Mouse (Mus musculus) embryonic fibroblast, embryonic 13.5 days (primary cell): ENCODE results near the gene Sf3b4. TPM values are rescaled to one million over a fixed set of nuclear protein-coding genes. Genes with fewer than 3 reads are reported as not detected.
A peak's percentile ranks its signal among the peaks of the same experiment; 100 is the strongest.

Experiments
- H3K27ac ChIP-seq: 2 replicates; pipeline ENCODE4 v1.5.1; 2012; ENCODE audit warnings: low read length, control low read depth, inconsistent platforms; ENCODE audit not compliant: insufficient read depth
- H3K4me1 ChIP-seq: 2 replicates; pipeline ENCODE4 v1.6.1; 2011; ENCODE audit warnings: low read length; ENCODE audit not compliant: control insufficient read depth, insufficient read depth
- H3K4me3 ChIP-seq: 2 replicates; pipeline ENCODE4 v1.5.1; 2011; ENCODE audit warnings: mild to moderate bottlenecking, control low read depth, low read length; ENCODE audit not compliant: insufficient read depth
- CTCF ChIP-seq: IDR thresholded peaks from 2 replicates; pipeline ENCODE4 v1.5.1; 2011; ENCODE audit warnings: mild to moderate bottlenecking, control low read depth, low read length, moderate library complexity, borderline replicate concordance; ENCODE audit not compliant: insufficient read depth
- POLR2A ChIP-seq: IDR thresholded peaks from 2 replicates; pipeline ENCODE4 v1.6.1; 2011; ENCODE audit warnings: low read depth, mild to moderate bottlenecking, control low read depth, low read length, moderate library complexity
- polyA plus RNA-seq: library from polyadenylated mRNA; stranded (reverse); fragments of >200 nt; gene quantifications from 2 replicates; pipeline ENCODE4 v1.2.4, GENCODE M21; 2011; ENCODE audit warnings: low read depth; ENCODE audit not compliant: missing spikeins, insufficient read length

The Sf3b4 gene
- polyA plus RNA-seq, 1 experiment: 63.3 TPM

- TF ChIP-seq POLR2A: no peak
- no peak for TF ChIP-seq CTCF
- H3K4me1 ChIP-seq: peaks cover 12% of the 10 kb centered on the region
- H3K27ac ChIP-seq: peak overlapping the region; percentile 95
- no peak overlapping the region for H3K4me3 ChIP-seq
Observed at GRCm38 (mm10) chr3:96159820-96160219, 12.3 kb upstream of the Sf3b4 start.

GRCm38 (mm10) chr3:96160222-96160802 lies 11.8 kb upstream of the Sf3b4 start:
- H3K4me3 ChIP-seq: no peak overlapping the region
- TF ChIP-seq POLR2A (peak; percentile 42), CTCF (no peak)

GRCm38 (mm10) chr3:96160803-96161516 lies 11.2 kb upstream of the Sf3b4 start:
- Histone ChIP-seq H3K27ac (peak overlapping the region; percentile 95), H3K4me3 (peak overlapping the region; percentile 70), H3K4me1 (peaks cover 12% of the 10 kb centered on the region)
- no peak for TF ChIP-seq CTCF
- peak; percentile 64 for TF ChIP-seq POLR2A

More at GRCm38 (mm10) chr3:96160222-96160802, 11.8 kb upstream of the Sf3b4 start:
- H3K27ac ChIP-seq: peak overlapping the region; percentile 95
- H3K4me1 ChIP-seq: peaks cover 12% of the 10 kb centered on the region

- H3K27ac ChIP-seq: peak within 1 kb of the TSS; percentile 95
- H3K4me1 ChIP-seq: peaks cover 12% of the 10 kb centered on the region
- peak within 1 kb of the TSS; percentile 70 for H3K4me3 ChIP-seq
- TF ChIP-seq POLR2A (peak; percentile 69), CTCF (no peak)
Observed at GRCm38 (mm10) chr3:96161869-96162840, 10.0 kb upstream of the Sf3b4 start, which contains the start of gene Mtmr11. TSS of gene Mtmr11 (plus strand) at chr3:96162004.

GRCm38 (mm10) chr3:96163040-96163439 lies 9.1 kb upstream of the Sf3b4 start:
- peak overlapping the region; percentile 70 for H3K4me3 ChIP-seq
- no peak overlapping the region for H3K27ac ChIP-seq
- TF ChIP-seq POLR2A: no peak
- TF ChIP-seq CTCF: no peak
- H3K4me1 ChIP-seq: peaks cover 12% of the 10 kb centered on the region

- Histone ChIP-seq H3K4me3 (no peak overlapping the region), H3K27ac (no peak overlapping the region), H3K4me1 (peaks cover 4% of the 10 kb centered on the region; the same call in 1 of the 2 replicates)
- no peak for TF ChIP-seq POLR2A
- no peak for TF ChIP-seq CTCF
Observed at GRCm38 (mm10) chr3:96168466-96169158, 3.5 kb upstream of the Sf3b4 start.

GRCm38 (mm10) chr3:96170276-96170675 lies 1.9 kb upstream of the Sf3b4 start:
- Histone ChIP-seq H3K4me3 (no peak overlapping the region), H3K4me1 (peaks cover 4% of the 10 kb centered on the region; the same call in 1 of the 2 replicates), H3K27ac (no peak overlapping the region)
- TF ChIP-seq POLR2A (no peak), CTCF (no peak)

GRCm38 (mm10) chr3:96170976-96171545 lies 1.1 kb upstream of the Sf3b4 start:
- no peak for TF ChIP-seq POLR2A

GRCm38 (mm10) chr3:96171583-96172196 lies 442 bp upstream of the Sf3b4 start:
- no peak for TF ChIP-seq POLR2A
- TF ChIP-seq CTCF: no peak
- peak overlapping the region; percentile 88 for H3K27ac ChIP-seq
- H3K4me1 ChIP-seq: peaks cover 4% of the 10 kb centered on the region; the same call in 1 of the 2 replicates
- H3K4me3 ChIP-seq: peak overlapping the region; percentile 63

More at GRCm38 (mm10) chr3:96170976-96171545, 1.1 kb upstream of the Sf3b4 start:
- Histone ChIP-seq H3K4me3 (no peak overlapping the region), H3K4me1 (peaks cover 4% of the 10 kb centered on the region; the same call in 1 of the 2 replicates), H3K27ac (peak overlapping the region; percentile 88)
